Comparison of ENCODE assay signal across 21 mouse cellular contexts in genomic region chr8:72584390-72584789, GRCm38 (mm10). TPM values are rescaled to one million over a fixed set of nuclear protein-coding genes. Genes with fewer than 3 reads are reported as not detected.
DNase-seq lines count a peak whose midpoint lies in the region; ATAC-seq and TF ChIP-seq lines count a peak whose summit lies in the region.
"Had no signal": no experiment of that assay in that cellular context is flagged by ENCODE, and none has a peak within 500 bp of the region (broad histone marks: within the 10 kb centered on the region; RNA-seq: fewer than 3 reads in every experiment).

No protein-coding gene starts in this region.

- no peaks in the 10 kb centered on the region for H3K79me2 ChIP-seq in myocyte (ENCODE audit: control insufficient read depth, insufficient read depth)

- H3K9ac ChIP-seq in limb, embryonic 14.5 days (ENCODE audit: low read depth, low read length, severe bottlenecking) = no peak overlapping the region
- no peak overlapping the region for H3K9ac ChIP-seq in heart, embryonic 14.5 days (ENCODE audit: low read length)
- H3K9ac ChIP-seq: limb, embryonic 15.5 days; liver, embryonic 15.5 days; lung, embryonic 15.5 days; midbrain, embryonic 15.5 days had no signal

- H3K4me1 ChIP-seq in limb, embryonic 14.5 days (ENCODE audit: control insufficient read depth, insufficient read depth, low read length) = no peaks in the 10 kb centered on the region
- no peaks in the 10 kb centered on the region for H3K4me1 ChIP-seq in limb, embryonic 10.5 days
- peaks cover 15 to 30% of the 10 kb centered on the region in 2 experiments for H3K4me1 ChIP-seq in heart, embryonic 14.5 days (ENCODE audit: control insufficient read depth in 2 of 2, insufficient read depth in 2 of 2, low read length in 2 of 2)
- H3K4me1 ChIP-seq: lung, embryonic 15.5 days; midbrain, embryonic 15.5 days had no signal

- no peak overlapping the region for H3ac ChIP-seq in myocyte (ENCODE audit: control insufficient read depth, insufficient read length)

- intact Hi-C loops in gastrocnemius, adult 2 months (cut with DNase I) = no loop called here
- intact Hi-C loops in gastrocnemius, postnatal 36 days (cut with DNase I) = no loop called here

- H3K27me3 ChIP-seq in limb, embryonic 14.5 days (ENCODE audit: control insufficient read depth, insufficient read depth, low read length) = no peaks in the 10 kb centered on the region
- no peaks in the 10 kb centered on the region for H3K27me3 ChIP-seq in limb, embryonic 10.5 days (ENCODE audit: low read depth, poor library complexity, severe bottlenecking)
- no peaks in the 10 kb centered on the region for H3K27me3 ChIP-seq in heart, embryonic 14.5 days (ENCODE audit: control insufficient read depth, insufficient read depth, low read length)
- no peaks in the 10 kb centered on the region for H3K27me3 ChIP-seq in myocyte (ENCODE audit: control insufficient read depth, insufficient read depth, insufficient read length)
- H3K27me3 ChIP-seq: limb, embryonic 15.5 days; liver, embryonic 15.5 days; lung, embryonic 15.5 days; midbrain, embryonic 15.5 days; Patski had no signal

- no peaks in the 10 kb centered on the region for H3K9me3 ChIP-seq in limb, embryonic 14.5 days (ENCODE audit: control insufficient read depth, low read length)
- no peaks in the 10 kb centered on the region for H3K9me3 ChIP-seq in limb, embryonic 10.5 days (replicated peaks)
- H3K9me3 ChIP-seq in heart, embryonic 14.5 days (ENCODE audit: control insufficient read depth, low read length) = no peaks in the 10 kb centered on the region
- H3K9me3 ChIP-seq: G1E; limb, embryonic 15.5 days; liver, embryonic 15.5 days; lung, embryonic 15.5 days; midbrain, embryonic 15.5 days had no signal

- peak overlapping the region; percentile 12 for H3K4me3 ChIP-seq in gastrocnemius, adult 2 months
- H3K4me3 ChIP-seq in limb, embryonic 14.5 days (replicated peaks; ENCODE audit: low read length) = no peak overlapping the region
- no peak overlapping the region for H3K4me3 ChIP-seq in limb, embryonic 10.5 days
- no peak overlapping the region for H3K4me3 ChIP-seq in heart, embryonic 14.5 days (ENCODE audit: control insufficient read depth in 1 of 2, insufficient read depth in 1 of 2, low read depth in 1 of 2, low read length in 2 of 2)
- peak overlapping the region; percentile 15 for H3K4me3 ChIP-seq in myocyte
- H3K4me3 ChIP-seq: limb, embryonic 15.5 days; liver, embryonic 15.5 days; lung, embryonic 15.5 days; midbrain, embryonic 15.5 days had no signal

- H3K36me3 ChIP-seq in limb, embryonic 14.5 days (ENCODE audit: control insufficient read depth, insufficient read depth, low read length) = no peaks in the 10 kb centered on the region
- no peaks in the 10 kb centered on the region for H3K36me3 ChIP-seq in limb, embryonic 10.5 days
- peaks cover 35% of the 10 kb centered on the region for H3K36me3 ChIP-seq in heart, embryonic 14.5 days (ENCODE audit: control insufficient read depth, insufficient read depth, low read length)
- H3K36me3 ChIP-seq in myocyte (ENCODE audit: control insufficient read depth, insufficient read depth) = peaks cover 3% of the 10 kb centered on the region
- H3K36me3 ChIP-seq: G1E; limb, embryonic 15.5 days; liver, embryonic 15.5 days; lung, embryonic 15.5 days; midbrain, embryonic 15.5 days had no signal

- H3K27ac ChIP-seq in gastrocnemius, adult 2 months = peak overlapping the region; percentile 99
- H3K27ac ChIP-seq in limb, embryonic 14.5 days (replicated peaks; ENCODE audit: low read depth, low read length) = no peak overlapping the region
- no peak overlapping the region for H3K27ac ChIP-seq in limb, embryonic 10.5 days
- peak overlapping the region; percentile 31 to 75 for H3K27ac ChIP-seq in heart, embryonic 14.5 days (replicated peaks in 1 of 2; ENCODE audit: control insufficient read depth in 1 of 2, insufficient read depth in 1 of 2, low read depth in 2 of 2, low read length in 2 of 2)
- H3K27ac ChIP-seq: hindbrain, postnatal 0 days; limb, embryonic 15.5 days; liver, embryonic 15.5 days; lung, embryonic 15.5 days; midbrain, embryonic 15.5 days had no signal

- no peak for TF ChIP-seq CTCF in gastrocnemius, adult 2 months (IDR thresholded peaks at IDR 0.05)

- no peak overlapping the region for H3K4me2 ChIP-seq in limb, embryonic 14.5 days (replicated peaks; ENCODE audit: low read depth, low read length, severe bottlenecking)
- no peak overlapping the region for H3K4me2 ChIP-seq in heart, embryonic 14.5 days (ENCODE audit: low read length)
- H3K4me2 ChIP-seq in myocyte (ENCODE audit: low read depth) = peak overlapping the region; percentile 71
- H3K4me2 ChIP-seq: limb, embryonic 15.5 days; liver, embryonic 15.5 days; lung, embryonic 15.5 days; midbrain, embryonic 15.5 days had no signal

- TF ChIP-seq POLR2A in limb, embryonic 14.5 days (IDR thresholded peaks at IDR 0.05; ENCODE audit: borderline replicate concordance, extremely low read depth, insufficient read depth, insufficient read length) = no peak
- TF ChIP-seq POLR2A in myocyte (IDR thresholded peaks at IDR 0.05; ENCODE audit: insufficient read length, low read depth) = peak; percentile 24

- ATAC-seq in limb, embryonic 14.5 days (ENCODE audit: low FRiP score, low read depth) = 0 out of 2 replicates have a peak, but pooled peaks have one; percentile 14
- ATAC-seq in heart, embryonic 14.5 days (ENCODE audit: insufficient number of reproducible peaks, insufficient read depth, low FRiP score, low read depth) = no peak
- no peak for ATAC-seq in erythroblast, adult 5-6 weeks (replicated peaks; ENCODE audit: low FRiP score, poor library complexity, severe bottlenecking)
- ATAC-seq: hindbrain, postnatal 0 days; intestine, embryonic 16.5 days; midbrain, embryonic 15.5 days; Patski had no signal

- whole genome bisulfite sequencing in limb, embryonic 14.5 days = 65% methylated on average over 6 of the region's 6 CpGs
- 85% methylated on average over 6 of the region's 6 CpGs for WGBS in limb, embryonic 10.5 days
- 48% methylated on average over 6 of the region's 6 CpGs for WGBS in heart, embryonic 14.5 days

- peak; percentile 72 for DNase-seq in gastrocnemius, adult 2 months
- no peak for DNase-seq in gastrocnemius, postnatal 36 days
- no peak for DNase-seq in limb, embryonic 14.5 days (ENCODE audit: low spot score)
- no peak for DNase-seq in limb, embryonic 10.5 days (ENCODE audit: low spot score)
- DNase-seq in adrenal gland, adult 2 months = no peak
- DNase-seq: cerebellum, adult 9-10 months; kidney, adult 9 months; kidney, postnatal 14 days; lung, postnatal 4 days; right cerebral cortex, adult 18-20 months had no signal

TF ChIP-seq in myocyte, 11 proteins besides CTCF, POLR2A, EP300 and RAD21 (continues in another document):
- TF ChIP-seq E2F4 (IDR thresholded peaks at IDR 0.05; ENCODE audit: insufficient read depth) = no peak
- TF ChIP-seq TCF3 (IDR thresholded peaks at IDR 0.05; ENCODE audit: insufficient read length, low read depth) = no peak
- no peak for TF ChIP-seq POLR2AphosphoS2 (IDR thresholded peaks at IDR 0.05; ENCODE audit: insufficient read length, low read depth)
- no peak for TF ChIP-seq REST (IDR thresholded peaks at IDR 0.05; ENCODE audit: insufficient read depth, insufficient read length)
- TF ChIP-seq MYOD1 (IDR thresholded peaks at IDR 0.05; ENCODE audit: control insufficient read depth in 1 of 3, insufficient read length in 2 of 3, low read depth in 2 of 3) = peak; percentile 38 to 68 (median 53)
- TF ChIP-seq MYOG (IDR thresholded peaks at IDR 0.05; ENCODE audit: control insufficient read depth in 1 of 3, insufficient read depth in 1 of 3, insufficient read length in 2 of 3, low read depth in 2 of 3) = peak; percentile 27 to 85 (median 68)

RNA-seq across cellular contexts. Expression of gene Tmem38a, which starts 12.5 kb away (rescaled TPM):
- 1,000 to 10,000 TPM; 1,184 to 1,285 TPM for total RNA-seq in gastrocnemius, adult 2 months (2021)
- total RNA-seq in gastrocnemius, postnatal 36 days (2021) = 1,000 to 10,000 TPM; 1,177 to 1,186 TPM
- polyA plus RNA-seq in limb, embryonic 14.5 days (2012; rRNA removed) = 44.2 and 55.9 TPM in 2 replicates
- 36.5 and 41.4 TPM in 2 replicates for polyA plus RNA-seq in limb, embryonic 14.5 days (2014; fragmentation: Nextera tagmentation; extraction: Ambion mirVana)
- polyA plus RNA-seq in limb, embryonic 10.5 days (2016; fragmentation: Nextera tagmentation; extraction: Ambion mirVana) = 7.3 and 9.6 TPM in 2 replicates
- 97.0 and 98.3 TPM in 2 replicates for polyA plus RNA-seq in heart, embryonic 14.5 days (2014; fragmentation: Nextera tagmentation; extraction: Ambion mirVana)
- 351 TPM for polyA plus RNA-seq in myocyte (2012; fragmentation: generic; extraction: Trizol)
- total RNA-seq in adrenal gland, adult 2 months (2021) = 1 to 10 TPM; 6.4 to 7.8 TPM
- 10.9 and 13.6 TPM in 2 replicates for polyA plus RNA-seq in adrenal gland, adult 2 months (2012; rRNA removed)
- 1.7 and 2.1 TPM in 2 replicates for total RNA-seq in erythroblast, adult 5-6 weeks (2015; ENCODE audit: low replicate concordance)
- 2.2 TPM in 1 of 2 replicates, not detected in the other for total RNA-seq in erythroblast, adult 5-6 weeks (2017; ENCODE audit: low replicate concordance)

RNA-seq across cellular contexts. Expression of gene Smim7, which starts 13.5 kb away (rescaled TPM):
- total RNA-seq in gastrocnemius, adult 2 months (2021) = 10 to 100 TPM; 64.8 to 65.9 TPM
- total RNA-seq in gastrocnemius, postnatal 36 days (2021) = 10 to 100 TPM; 61.7 to 70.9 TPM
- 67.3 and 75.6 TPM in 2 replicates for polyA plus RNA-seq in limb, embryonic 14.5 days (2012; rRNA removed)
- 115 and 118 TPM in 2 replicates for polyA plus RNA-seq in limb, embryonic 14.5 days (2014; fragmentation: Nextera tagmentation; extraction: Ambion mirVana)
- 92.4 and 97.4 TPM in 2 replicates for polyA plus RNA-seq in limb, embryonic 10.5 days (2016; fragmentation: Nextera tagmentation; extraction: Ambion mirVana)
- polyA plus RNA-seq in heart, embryonic 14.5 days (2014; fragmentation: Nextera tagmentation; extraction: Ambion mirVana) = 122 and 126 TPM in 2 replicates
- polyA plus RNA-seq in myocyte (2012; fragmentation: generic; extraction: Trizol) = 74.3 TPM
- 100 to 1,000 TPM; 102 to 142 TPM for total RNA-seq in adrenal gland, adult 2 months (2021)
- 27.7 and 31.6 TPM in 2 replicates for polyA plus RNA-seq in adrenal gland, adult 2 months (2012; rRNA removed)
- 15.9 and 46.7 TPM in 2 replicates for total RNA-seq in erythroblast, adult 5-6 weeks (2015; ENCODE audit: low replicate concordance)
- 21.3 and 22.9 TPM in 2 replicates for total RNA-seq in erythroblast, adult 5-6 weeks (2017; ENCODE audit: low replicate concordance)

RNA-seq across cellular contexts. Expression of gene Med26, which starts 36.3 kb away (rescaled TPM):
- 10 to 100 TPM in 1 of 2 experiments, 1 to 10 TPM in 1; 7.0 to 17.2 TPM for total RNA-seq in gastrocnemius, adult 2 months (2021)
- total RNA-seq in gastrocnemius, postnatal 36 days (2021) = 1 to 10 TPM; 8.2 to 8.3 TPM
- 17.0 and 24.6 TPM in 2 replicates for polyA plus RNA-seq in limb, embryonic 14.5 days (2012; rRNA removed)
- 16.4 and 18.3 TPM in 2 replicates for polyA plus RNA-seq in limb, embryonic 14.5 days (2014; fragmentation: Nextera tagmentation; extraction: Ambion mirVana)
- polyA plus RNA-seq in limb, embryonic 10.5 days (2016; fragmentation: Nextera tagmentation; extraction: Ambion mirVana) = 21.5 and 22.5 TPM in 2 replicates
- polyA plus RNA-seq in heart, embryonic 14.5 days (2014; fragmentation: Nextera tagmentation; extraction: Ambion mirVana) = 7.3 and 7.8 TPM in 2 replicates
- polyA plus RNA-seq in myocyte (2012; fragmentation: generic; extraction: Trizol) = 7.6 TPM
- total RNA-seq in adrenal gland, adult 2 months (2021) = 1 to 10 TPM; 8.6 to 9.5 TPM
- polyA plus RNA-seq in adrenal gland, adult 2 months (2012; rRNA removed) = 16.4 and 17.1 TPM in 2 replicates
- 4.2 and 4.8 TPM in 2 replicates for total RNA-seq in erythroblast, adult 5-6 weeks (2015; ENCODE audit: low replicate concordance)
- 3.2 and 3.8 TPM in 2 replicates for total RNA-seq in erythroblast, adult 5-6 weeks (2017; ENCODE audit: low replicate concordance)

Comparison
In these comparisons a context has a peak if more than half of its experiments do, and no peak if none do; other contexts are left out.
1. H3K27ac ChIP-seq: peak in gastrocnemius, adult 2 months (single experiment) and heart, embryonic 14.5 days (2 of 2); none in limb, embryonic 14.5 days (single experiment) and limb, embryonic 10.5 days (single experiment).
2. H3K4me3 ChIP-seq: peak in gastrocnemius, adult 2 months (single experiment) and myocyte (single experiment); none in limb, embryonic 14.5 days (single experiment), limb, embryonic 10.5 days (single experiment) and heart, embryonic 14.5 days (0 of 2).